Mouse (Mus musculus) layer of hippocampus, adult 11-12 months (tissue): Measurements from ENCODE around the gene Tmem14a.
"Not testable (repeated sequence)": the region's sequence is repeated elsewhere in the genome, so short reads cannot be mapped to it uniquely, and the experiment has no call there.

Experiments
- DNase-seq: peaks from one replicate; pipeline ENCODE4 v3.0.0; 2022; ENCODE audit warnings: low spot score

Tmem14a gene

DNA sequence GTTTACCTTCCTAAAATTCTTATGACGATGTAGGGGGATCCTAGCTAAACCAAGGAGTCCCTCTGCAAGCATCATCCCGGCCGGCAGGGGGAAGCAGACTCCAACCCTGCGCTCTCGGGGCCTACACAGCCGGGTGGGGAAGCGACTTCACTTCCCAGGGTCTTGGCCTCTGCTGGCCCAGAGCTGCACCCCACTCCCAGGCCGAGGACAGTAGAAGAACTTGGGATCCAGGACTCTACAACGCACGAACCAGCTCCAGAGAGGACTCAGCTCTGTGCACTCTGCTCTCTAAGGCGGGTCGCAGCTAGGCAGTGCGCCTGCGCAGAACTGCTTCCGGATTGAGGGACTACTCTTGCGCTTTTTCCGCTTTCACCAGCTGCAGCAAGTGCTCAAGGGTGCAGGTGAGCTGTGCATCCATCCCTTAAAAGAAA is at the start of gene Tmem14a:
Gene Tmem14a, plus strand, starts transcription at position 87 of the 431 bp plus-strand sequence.
- DNase-seq = peak; percentile 85

DNA sequence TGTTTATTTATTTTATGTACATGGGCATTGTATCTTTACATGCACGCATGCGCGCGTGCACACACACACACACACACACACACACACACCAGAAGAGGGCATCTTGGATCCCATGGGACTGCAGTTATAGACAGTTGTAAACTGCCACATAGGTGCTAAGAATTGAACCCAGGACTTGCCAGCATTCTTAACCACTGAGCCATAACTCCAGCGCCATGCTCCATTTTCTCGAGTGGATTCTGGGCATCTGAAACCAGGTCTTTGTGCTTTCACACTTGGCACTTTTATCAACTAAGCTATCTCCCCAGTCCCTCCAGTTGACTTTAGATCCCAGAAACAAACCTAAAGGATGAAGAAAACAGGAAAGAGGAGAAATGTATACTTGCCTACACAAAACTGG is 33.2 kb upstream of the Tmem14a start:
- DNase-seq = no peak

DNA sequence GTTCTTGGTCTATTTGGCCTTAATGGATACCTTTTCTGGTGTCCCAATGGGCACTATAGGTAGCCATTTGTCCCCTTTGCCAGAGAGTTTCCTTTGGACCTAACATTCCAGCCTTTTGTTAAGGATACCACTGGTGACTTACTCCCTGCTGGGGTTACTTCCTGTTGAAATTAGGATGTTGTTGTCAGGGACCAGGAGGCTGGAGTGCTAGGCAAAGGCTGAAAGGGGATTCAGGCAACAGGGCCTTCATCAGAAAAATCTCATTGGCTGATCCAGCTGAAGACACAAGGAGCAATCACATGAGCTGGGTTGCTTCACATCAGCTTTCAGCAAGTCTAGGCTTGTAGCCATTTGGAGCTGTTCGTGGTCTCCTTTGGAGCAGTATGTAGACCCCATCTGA is 12.1 kb upstream of the Tmem14a start:
- DNase-seq = no peak

DNA sequence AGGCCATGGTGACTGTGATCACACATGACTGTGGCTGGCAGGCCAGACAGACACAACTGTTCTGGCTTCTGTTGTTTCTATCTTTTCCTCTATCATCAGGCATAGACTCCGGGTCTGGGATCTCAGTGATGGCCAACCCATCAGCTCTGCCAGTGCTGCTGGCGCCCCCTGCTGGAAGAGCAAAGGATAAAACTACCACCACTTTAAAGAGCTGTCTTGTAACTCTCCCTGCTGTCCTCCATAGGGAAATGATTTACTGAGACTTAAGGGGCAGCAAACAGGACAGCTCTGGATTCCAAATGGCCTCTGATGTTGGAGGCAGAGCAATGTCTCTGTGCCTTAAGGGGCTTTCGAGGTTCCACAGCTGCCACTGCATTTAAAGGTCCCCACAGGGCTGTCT is 4.8 kb upstream of the Tmem14a start:
- DNase-seq = not testable (repeated sequence)

DNA sequence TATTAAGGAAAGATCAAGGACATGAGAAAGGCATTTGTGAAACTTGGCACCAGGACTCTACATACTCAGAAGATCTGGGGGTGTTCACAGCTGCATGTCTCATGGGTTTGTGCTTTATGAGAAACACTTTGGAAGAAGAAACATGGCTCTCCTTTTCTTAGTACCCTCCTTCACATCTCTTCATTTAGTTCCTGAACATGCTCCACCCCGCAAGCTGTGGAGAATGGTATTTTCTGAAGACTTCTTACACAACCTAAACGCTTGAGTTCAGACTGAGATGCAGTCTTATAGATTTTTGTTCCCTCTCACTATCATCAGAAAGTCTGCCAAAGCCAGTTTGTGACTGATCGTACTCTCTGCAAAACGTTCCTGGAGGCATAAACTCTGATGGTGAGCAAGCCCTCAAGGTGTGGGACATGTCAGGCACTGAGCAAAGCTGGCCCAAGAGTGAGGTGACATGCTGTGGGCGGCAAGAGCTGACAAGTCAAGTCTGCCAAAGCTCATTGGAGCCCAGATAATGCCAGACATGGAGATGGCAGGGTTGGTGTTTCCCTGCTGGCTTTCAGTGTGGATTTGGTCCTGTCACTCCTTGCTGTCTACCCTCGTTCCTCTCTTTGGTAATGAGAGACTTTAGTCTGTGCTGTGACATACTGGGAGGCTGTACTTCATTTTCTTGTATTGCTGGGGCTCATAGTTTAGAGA is 4.2 kb upstream of the Tmem14a start:
- DNase-seq = not testable (repeated sequence)

DNA sequence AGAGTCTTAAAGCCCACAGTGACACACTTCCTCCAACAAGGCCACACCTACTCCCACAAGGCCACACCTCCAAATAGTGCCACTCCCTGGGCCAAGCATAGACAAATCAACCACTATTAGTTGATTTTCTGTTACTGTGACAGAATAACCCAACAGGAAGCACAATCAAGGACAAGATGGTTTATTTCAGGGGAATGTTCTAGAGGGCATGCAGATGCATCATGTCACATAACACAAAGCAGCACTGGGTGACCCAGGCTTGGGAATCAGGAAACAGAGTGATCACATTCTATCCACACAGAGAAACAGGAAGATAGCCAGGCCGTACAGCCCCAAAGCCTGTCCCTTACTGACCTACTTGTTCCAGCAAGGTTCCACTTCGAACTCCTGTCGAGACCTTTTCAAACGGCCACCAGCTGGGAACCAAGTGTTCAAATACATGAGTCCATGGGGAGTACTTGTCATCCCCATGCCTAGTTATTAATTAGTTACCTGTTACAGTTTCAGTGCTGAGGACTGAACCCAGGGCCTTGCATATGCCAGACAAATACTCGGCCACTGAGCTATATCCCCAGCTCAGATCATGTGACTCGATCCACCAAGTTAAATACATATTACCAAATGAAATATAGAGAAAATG is 9.5 kb downstream of the Tmem14a start:
- no peak for DNase-seq

DNA sequence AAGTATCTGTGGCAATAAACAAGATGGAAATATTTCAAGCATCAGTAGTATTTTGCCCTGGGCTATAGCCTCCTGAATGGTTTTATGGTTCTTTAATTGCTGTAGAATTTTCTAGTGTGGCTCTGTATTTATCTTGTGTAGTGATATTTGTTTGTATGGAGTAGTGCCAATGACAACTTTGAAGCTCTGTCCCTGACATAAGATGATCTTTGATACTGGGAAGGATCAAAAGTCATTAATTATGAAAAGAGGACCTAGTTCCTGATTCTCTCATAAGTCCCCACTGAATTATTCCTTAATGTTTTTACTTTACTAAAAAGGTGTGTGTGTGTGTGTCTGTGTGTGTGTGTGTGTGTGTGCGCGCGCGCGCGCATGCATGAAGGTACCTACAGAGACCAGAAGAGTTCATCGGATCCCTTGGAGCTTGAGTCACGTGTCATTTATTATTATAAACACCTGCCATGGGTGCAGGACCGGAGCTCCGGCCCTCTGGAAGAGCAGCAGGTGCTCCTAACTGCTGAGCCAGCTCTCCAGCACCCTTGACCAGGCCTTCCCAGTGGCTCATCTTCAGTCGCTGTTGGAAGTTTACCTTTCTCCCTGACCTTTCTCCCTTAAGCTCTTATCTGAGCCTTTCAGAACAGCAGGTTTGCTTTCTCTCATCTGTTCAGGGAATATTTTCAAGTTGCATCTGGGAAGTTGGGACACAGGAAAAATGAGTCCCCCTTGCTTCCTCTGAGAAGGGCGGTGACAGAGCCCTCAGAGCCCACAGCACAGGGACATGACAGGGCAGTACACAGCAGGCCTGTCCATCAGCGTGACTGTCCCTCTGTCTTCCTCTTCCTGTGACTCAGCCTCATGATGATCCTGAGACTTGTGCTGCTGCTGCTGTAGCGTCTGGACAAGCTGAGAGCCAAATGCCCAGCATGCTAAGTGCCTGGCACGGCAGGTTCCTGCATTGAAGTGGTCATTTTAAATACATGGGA is 10.7 kb downstream of the Tmem14a start:
- DNase-seq = not testable (repeated sequence)

DNA sequence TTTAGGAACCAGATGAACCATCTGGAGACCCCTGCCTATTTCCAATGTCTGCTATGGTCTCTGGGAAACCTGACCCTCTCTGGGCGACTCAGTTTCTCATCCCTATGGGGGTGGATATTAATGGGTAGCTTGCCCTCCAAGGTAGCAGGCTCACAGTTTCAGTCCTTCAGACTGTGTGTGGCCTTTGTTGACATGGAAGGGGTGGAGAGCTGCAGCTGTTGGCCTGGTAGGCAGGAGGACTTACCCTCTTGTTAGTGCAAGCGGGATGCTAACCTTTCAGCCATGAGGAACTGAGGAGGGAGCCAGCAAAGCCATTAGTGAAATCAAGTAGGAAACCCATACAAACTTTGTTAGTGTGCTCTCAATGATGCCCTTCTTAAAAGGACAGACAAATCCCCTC is 12.0 kb downstream of the Tmem14a start:
- DNase-seq = no peak

DNA sequence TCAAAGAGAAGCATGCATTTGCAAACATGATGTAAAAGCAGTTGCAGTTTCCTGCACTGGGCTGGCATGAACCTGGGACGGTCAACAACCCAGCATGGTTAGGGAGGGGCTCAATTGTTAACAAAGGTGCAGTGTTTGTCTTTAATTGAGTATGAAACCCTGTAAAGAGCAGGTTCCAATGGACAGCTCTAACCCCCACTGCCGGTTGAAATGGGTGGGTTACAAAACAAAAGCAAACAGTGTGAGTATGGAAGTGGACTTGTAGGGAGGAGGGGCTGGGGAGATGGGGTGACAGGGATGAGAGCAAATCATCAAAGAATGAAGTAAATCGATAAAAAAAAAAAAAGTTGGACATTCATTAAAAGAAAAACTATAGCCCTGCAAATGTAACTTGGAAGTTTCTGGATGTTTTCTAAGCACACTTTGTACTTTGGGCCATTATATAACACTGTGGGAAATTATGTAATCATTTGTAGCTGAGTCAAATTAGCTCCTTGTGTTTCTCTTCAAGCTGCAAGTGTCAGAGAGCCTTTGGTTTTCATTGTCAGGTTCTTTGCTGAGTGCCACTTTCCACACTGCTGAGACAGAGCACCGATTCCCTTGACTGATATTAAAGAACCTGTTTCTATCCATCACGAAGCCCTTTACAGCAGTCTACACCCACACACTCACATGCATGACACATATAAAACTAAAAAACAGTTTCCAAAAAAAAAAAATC is 13.5 kb downstream of the Tmem14a start:
- DNase-seq = no peak

DNA sequence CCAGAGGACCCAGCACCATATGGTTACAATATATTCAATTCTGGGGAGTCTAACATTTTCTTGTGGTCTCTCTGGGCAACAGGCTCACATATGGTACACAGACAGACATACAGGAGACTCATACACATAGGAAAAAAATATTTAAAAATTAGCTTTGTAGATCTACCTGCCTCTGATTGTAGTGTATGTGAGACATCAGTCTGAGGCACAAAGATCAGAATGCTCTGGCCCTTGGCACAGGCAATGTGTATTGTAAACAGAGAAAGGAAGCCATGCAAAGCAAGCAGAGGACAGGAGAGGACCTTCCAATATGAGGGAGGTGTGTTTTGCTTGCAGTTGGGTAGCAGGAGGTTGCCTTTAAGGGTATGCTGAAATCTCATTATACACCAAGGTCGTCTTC is 14.1 kb downstream of the Tmem14a start:
- DNase-seq = no peak

DNA sequence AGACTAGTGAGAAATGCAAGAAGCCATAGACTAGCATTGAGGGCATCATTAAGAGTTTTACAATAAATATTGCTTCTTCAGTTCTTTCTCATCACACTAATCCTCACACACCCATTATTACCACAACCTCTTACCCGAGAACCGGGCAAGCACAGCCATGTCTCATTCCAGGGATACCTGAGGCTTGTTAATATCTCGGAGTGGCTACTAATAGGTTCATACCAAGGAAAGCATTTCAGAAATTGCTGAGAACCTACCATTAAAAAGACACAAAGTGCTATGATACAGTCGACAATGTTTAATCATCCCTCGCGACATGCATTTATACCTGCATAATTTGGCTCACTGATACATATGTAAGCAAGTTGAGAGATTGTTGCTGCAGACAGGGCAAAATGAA is 17.0 kb downstream of the Tmem14a start:
- DNase-seq = no peak

DNA sequence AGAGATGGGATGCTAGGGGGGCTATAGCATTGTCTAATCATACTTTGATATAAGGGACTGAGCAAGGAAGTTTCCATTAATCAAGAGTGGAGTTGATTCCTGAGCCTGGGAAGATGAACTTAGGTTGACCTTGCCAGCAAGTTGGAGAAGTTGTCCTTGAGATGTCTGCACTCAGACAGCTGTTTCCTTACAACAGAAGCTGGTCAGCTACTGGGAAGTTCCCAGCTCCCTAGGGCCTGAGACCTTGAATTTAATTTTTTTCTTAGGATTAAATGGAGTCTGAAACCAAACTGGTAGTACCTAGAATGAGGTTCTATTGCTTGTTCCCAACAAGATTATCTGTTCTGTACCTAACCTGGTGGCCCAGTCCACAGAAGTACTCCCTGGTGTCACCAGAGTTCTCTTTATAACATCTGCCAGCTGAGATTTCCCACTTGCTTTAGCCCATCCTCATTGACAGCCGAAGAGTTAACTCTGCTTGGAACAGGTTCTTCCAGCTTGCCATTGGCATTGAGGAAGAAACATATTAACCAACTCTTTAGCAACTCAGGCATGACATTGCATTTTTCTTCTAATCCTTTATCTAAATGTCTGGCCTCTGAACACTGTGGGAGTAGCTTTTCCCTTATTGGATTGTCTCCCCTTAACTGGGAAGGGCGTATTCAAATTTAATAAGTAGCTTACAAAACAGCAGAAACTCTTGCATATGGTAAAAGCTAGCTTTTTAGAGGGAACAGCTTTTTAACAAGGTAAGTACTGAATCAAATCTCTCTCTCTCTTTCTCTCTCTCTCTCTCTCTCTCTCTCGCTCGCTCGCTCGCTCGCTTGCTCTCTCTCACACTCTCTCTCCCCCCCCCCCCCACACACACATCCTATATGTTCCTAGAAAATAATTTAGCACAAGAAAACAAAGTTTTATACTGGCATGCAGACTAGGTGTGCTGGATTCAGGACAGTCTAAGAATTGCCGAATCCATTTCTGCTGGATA is 21.8 kb downstream of the Tmem14a start, which contains the start of gene Gsta3:
Gene Gsta3, plus strand, starts transcription at position 679 of the 988 bp plus-strand sequence.
- DNase-seq = no peak

DNA sequence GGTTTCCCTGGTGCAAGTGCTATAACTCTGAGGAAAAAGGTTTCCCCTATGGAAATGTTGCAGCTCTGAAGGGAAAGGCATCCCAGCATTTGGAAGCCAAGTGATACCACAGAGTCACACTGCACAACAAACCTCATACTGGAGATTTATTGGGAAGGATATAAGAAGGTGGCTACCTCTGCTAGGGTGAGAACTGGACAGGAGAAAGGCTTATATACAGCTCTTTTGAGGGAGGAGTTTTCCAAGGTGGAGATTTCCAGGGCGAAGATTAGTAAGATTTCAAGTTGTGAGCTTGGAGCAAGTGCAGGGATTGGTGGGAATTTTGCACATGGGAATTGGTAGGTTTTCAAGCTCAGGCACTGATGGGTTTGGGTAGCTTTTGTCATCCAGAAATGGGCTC is 22.7 kb downstream of the Tmem14a start:
- DNase-seq = no peak

DNA sequence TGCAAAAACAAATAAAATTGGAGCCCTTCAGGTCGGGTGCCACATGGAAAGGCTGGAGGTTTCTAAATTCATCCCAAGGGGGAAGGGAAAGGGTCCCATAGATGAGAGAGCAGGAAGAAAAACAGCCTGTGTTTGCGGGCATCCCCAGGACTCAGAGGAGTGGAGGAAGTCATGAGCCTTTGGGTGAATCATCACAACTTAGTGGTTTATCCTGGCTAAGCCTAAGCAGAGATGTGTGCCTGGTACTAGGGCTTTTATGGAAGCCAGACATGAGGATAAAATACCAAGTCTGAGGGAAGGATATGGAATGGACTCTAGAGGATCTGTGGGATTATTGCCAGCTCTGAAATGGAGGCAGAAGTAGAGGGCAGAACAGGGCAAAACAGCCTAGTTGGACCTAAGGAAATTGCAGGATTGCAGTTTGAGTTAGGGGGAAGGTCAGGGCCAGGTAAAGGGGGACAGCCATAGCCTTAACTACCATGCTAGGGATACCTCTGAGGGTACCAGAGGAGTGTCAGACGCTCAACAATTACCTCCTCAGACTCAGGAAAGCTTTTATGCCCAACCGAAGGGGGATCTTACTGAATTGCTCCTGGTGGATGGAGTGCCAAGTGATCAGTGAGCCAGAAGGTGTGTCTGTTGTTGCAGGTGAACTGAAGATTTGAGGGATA is 26.1 kb downstream of the Tmem14a start:
- DNase-seq = no peak

DNA sequence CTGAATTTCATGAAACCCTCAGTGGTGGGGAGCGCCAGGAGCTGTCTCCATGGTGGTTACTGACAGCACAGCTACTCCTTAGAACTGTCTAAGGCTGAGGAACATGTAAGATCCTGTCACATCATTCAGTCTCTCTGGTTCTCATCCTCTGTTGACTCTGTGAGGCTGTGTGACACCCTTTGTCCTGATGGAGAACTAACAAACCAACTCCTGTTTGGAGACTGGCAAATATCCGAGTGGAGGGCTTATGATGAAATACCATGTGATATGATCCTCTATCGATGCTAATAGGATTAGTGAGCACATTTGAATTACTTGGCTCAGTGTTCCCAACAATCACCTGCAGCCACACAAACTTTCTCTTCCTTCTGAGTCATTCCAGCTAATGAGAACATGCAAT is 27.8 kb downstream of the Tmem14a start:
- DNase-seq = no peak

DNA sequence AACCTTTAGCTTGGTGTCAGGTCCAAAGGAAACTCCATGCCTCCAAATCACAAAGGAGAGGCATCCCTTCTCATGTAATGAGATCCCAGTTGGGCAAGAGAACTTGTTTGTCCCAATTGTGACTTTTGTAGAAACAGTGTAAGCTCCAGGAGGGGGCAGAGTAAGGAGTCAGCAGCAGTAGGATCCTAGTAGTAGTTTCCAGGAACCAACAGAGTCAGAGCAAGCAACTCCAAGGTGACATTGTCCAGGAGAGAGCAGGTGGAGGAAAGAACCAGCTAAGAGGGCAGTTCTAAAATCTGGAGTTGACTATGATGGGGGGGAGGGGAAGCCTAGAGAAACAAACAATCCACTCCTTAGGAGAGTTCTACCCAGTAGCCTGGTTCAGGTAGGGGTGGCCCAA is 29.5 kb downstream of the Tmem14a start:
- DNase-seq = no peak

DNA sequence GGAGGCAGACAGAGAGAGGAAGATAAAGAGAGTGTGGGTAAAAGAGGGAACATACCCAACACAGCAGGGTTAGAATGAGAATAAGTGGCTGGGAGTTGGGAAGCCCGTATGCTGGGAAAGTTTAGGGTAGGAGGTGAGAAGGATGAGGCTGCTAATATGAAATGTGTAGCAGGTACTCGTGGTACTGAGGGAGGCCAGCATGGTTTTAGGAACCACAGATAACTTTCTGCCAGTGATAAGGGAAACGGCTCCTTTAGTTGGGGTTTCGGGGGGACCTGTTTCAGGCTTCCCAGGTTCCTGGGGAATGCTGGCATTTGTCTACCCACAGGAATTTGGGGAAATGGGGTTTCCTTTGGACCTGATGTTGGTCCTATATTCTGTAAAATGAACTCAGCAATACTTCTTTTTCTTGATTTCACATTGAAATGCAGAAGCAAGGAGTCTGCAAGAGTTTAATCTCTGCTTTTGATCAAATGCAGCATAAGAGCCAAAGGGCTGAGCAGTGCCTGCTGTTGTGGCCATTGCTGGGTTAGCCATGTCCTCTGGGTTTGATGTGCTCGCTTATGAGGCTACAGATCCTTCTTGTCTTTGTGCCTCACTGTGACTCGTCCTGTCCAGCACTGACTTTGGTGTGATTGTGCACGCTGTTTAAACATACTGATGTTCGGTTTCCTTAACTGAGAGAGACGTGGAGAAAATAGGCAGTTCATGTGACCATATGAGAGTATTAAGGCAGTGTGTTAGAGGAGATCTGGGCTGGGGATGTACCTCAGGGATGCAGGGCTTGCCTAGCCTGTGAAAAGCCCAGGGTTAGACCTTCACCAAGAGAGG is 30.4 kb downstream of the Tmem14a start:
- DNase-seq = no peak

DNA sequence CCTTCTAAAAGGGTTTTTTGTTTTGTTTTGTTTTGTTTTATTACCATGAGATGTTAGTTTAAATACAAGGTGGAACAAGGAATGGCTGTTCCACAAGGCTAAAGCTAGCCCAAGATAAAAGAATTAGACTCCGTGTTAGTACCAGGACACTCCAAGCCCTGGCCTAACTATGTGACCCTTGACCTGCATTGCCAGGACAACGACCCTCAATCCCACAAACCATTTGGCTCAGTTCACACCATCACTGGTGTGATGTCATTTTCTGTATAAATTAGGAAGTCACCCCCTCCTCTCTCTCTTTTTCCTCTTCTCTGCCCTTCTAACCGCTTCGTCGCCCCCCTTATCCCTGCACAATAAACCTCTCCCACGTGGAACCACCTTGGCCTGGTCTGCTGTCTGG is 33.3 kb downstream of the Tmem14a start:
- no peak for DNase-seq
